Mouse (Mus musculus) layer of hippocampus, adult 9-10 months (tissue): Measurements from ENCODE around the gene Ncapg.

Source experiments
- DNase-seq: peaks from one replicate; pipeline ENCODE4 v3.0.0; 2022; ENCODE audit warnings: low spot score

The Ncapg gene

GRCm38 (mm10) chr5:45706811-45707210 lies 37.1 kb downstream of the Ncapg start:
- no peak for DNase-seq

DNA sequence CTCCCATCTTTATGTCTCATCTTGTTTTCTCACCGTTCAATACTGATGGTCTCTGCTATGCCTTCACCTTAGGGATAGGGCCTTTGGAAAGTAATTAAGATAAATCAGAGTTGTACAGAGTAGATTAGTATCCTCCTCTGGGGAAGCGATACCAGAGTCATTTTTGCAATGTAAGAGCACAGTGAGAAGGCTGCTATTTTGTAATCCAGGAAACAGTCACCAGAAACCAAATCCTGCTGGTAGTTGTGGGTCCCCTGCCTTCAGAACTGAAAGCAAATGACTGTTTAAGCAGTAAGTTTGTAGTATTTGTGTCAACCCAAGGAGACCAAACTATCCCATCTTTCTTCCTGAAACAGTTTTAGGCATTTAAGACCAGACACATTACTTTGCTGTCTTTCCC lies 39.9 kb downstream of the Ncapg start:
- no peak for DNase-seq

- DNase-seq, result no peak
Observed at GRCm38 (mm10) chr5:45718848-45719488, 49.2 kb downstream of the Ncapg start.

GRCm38 (mm10) chr5:45733751-45734150 lies 64.0 kb downstream of the Ncapg start:
- DNase-seq, result no peak

- DNase-seq, result no peak
Observed at GRCm38 (mm10) chr5:45737911-45738310, 68.2 kb downstream of the Ncapg start.
